Mouse (Mus musculus): ENCODE results near the gene E030030I06Rik.
"Not testable (repeated sequence)": the region's sequence is repeated elsewhere in the genome, so short reads cannot be mapped to it uniquely, and the experiment has no call there.

The E030030I06Rik gene

GRCm38 (mm10) chr10:22149073-22149690 is at the start of gene E030030I06Rik:
E030030I06Rik (minus strand) TSS chr10:22149270.
- no peak for DNase-seq (ENCODE audit: low read depth)

- not testable (repeated sequence) for DNase-seq (ENCODE audit: low read depth)
Observed at GRCm38 (mm10) chr10:22191035-22191434, 42.0 kb upstream of the E030030I06Rik start.

- not testable (repeated sequence) for DNase-seq (ENCODE audit: low read depth)
Observed at GRCm38 (mm10) chr10:22176515-22176914, 27.4 kb upstream of the E030030I06Rik start.

GRCm38 (mm10) chr10:22174190-22174487 is 25.1 kb upstream of the E030030I06Rik start:
- DNase-seq (ENCODE audit: low read depth), result not testable (repeated sequence)

- DNase-seq (ENCODE audit: low read depth), result not testable (repeated sequence)
Observed at GRCm38 (mm10) chr10:22173335-22174189, 24.5 kb upstream of the E030030I06Rik start.

- DNase-seq (ENCODE audit: low read depth), result not testable (repeated sequence)
Observed at GRCm38 (mm10) chr10:22172431-22173334, 23.6 kb upstream of the E030030I06Rik start.

- DNase-seq (ENCODE audit: low read depth), result not testable (repeated sequence)
Observed at GRCm38 (mm10) chr10:22169116-22169515, 20.0 kb upstream of the E030030I06Rik start.

GRCm38 (mm10) chr10:22167061-22167460 is 18.0 kb upstream of the E030030I06Rik start:
- DNase-seq (ENCODE audit: low read depth), result not testable (repeated sequence)

GRCm38 (mm10) chr10:22166025-22166424 is 17.0 kb upstream of the E030030I06Rik start:
- DNase-seq (ENCODE audit: low read depth), result not testable (repeated sequence)

GRCm38 (mm10) chr10:22165328-22166003 is 16.4 kb upstream of the E030030I06Rik start:
- not testable (repeated sequence) for DNase-seq (ENCODE audit: low read depth)

GRCm38 (mm10) chr10:22163705-22164583 is 14.9 kb upstream of the E030030I06Rik start:
- not testable (repeated sequence) for DNase-seq (ENCODE audit: low read depth)

- not testable (repeated sequence) for DNase-seq (ENCODE audit: low read depth)
Observed at GRCm38 (mm10) chr10:22163279-22163678, 14.2 kb upstream of the E030030I06Rik start.

- DNase-seq (ENCODE audit: low read depth), result no peak
Observed at GRCm38 (mm10) chr10:22159581-22160140, 10.6 kb upstream of the E030030I06Rik start.

- no peak for DNase-seq (ENCODE audit: low read depth)
Observed at GRCm38 (mm10) chr10:22159131-22159561, 10.1 kb upstream of the E030030I06Rik start.

GRCm38 (mm10) chr10:22158310-22158999 is 9.4 kb upstream of the E030030I06Rik start, which contains the start of the genes Raet1e and H60b:
Raet1e (plus strand) TSS chr10:22158569.
H60b (plus strand) TSS chr10:22158586.
- not testable (repeated sequence) for DNase-seq (ENCODE audit: low read depth)

GRCm38 (mm10) chr10:22154871-22155799 is 6.1 kb upstream of the E030030I06Rik start:
- DNase-seq (ENCODE audit: low read depth), result no peak

- DNase-seq (ENCODE audit: low read depth), result not testable (repeated sequence)
Observed at GRCm38 (mm10) chr10:22154127-22154526, 5.1 kb upstream of the E030030I06Rik start.

GRCm38 (mm10) chr10:22153147-22153690 is 4.1 kb upstream of the E030030I06Rik start:
- not testable (repeated sequence) for DNase-seq (ENCODE audit: low read depth)
